Mouse (Mus musculus) midbrain, postnatal 0 days (tissue): ENCODE measurements around the gene Zfyve9. TPM values are rescaled to one million over a fixed set of nuclear protein-coding genes. Genes with fewer than 3 reads are reported as not detected.

Source experiments
- ATAC-seq: fragments of 200-750 bp; cut with Nextera tagmentation; 2 replicates; pipeline ENCODE4 v1.8.0; 2017; ENCODE audit warnings: moderate number of reproducible peaks, mild to moderate bottlenecking, moderate TSS enrichment, moderate library complexity; ENCODE audit not compliant: low FRiP score
- DNase-seq: peaks from one replicate; pipeline ENCODE4 v3.0.0-alpha.2; 2015; ENCODE audit warnings: low spot score
- H3K27ac ChIP-seq: fragments of 300-500 bp; sonication (generic); 2 replicates; pipeline ENCODE4 v1.5.1; 2014; ENCODE audit warnings: low read depth, mild to moderate bottlenecking, low read length, mixed read lengths
- H3K27me3 ChIP-seq: fragments of 300-500 bp; sonication (generic); 2 replicates; pipeline ENCODE4 v1.6.1; 2014; ENCODE audit warnings: low read length, control low read depth, mixed read lengths; ENCODE audit not compliant: insufficient read depth
- H3K36me3 ChIP-seq: fragments of 300-500 bp; sonication (generic); 2 replicates; pipeline ENCODE4 v1.6.1; 2014; ENCODE audit warnings: low read length, control low read depth, mixed read lengths; ENCODE audit not compliant: insufficient read depth
- H3K4me1 ChIP-seq: fragments of 300-500 bp; sonication (generic); 2 replicates; pipeline ENCODE4 v1.6.1; 2014; ENCODE audit warnings: mild to moderate bottlenecking, control low read depth, antibody characterized with exemption, low read length, mixed read lengths; ENCODE audit not compliant: insufficient read depth
- H3K4me2 ChIP-seq: fragments of 300-500 bp; sonication (generic); 2 replicates; pipeline ENCODE4 v1.6.1; 2014; ENCODE audit warnings: low read depth, mild to moderate bottlenecking, low read length, mixed read lengths; ENCODE audit not compliant: poor library complexity, severe bottlenecking
- H3K4me3 ChIP-seq: fragments of 300-500 bp; sonication (generic); 2 replicates; pipeline ENCODE4 v1.5.1; 2014; ENCODE audit warnings: low read depth, mild to moderate bottlenecking, low read length, moderate library complexity
- H3K9ac ChIP-seq: fragments of 300-500 bp; sonication (generic); replicated peaks from 2 replicates; pipeline ENCODE4 v1.6.1; 2014; ENCODE audit warnings: mild to moderate bottlenecking, low read length, moderate library complexity, mixed read lengths; ENCODE audit not compliant: poor library complexity, severe bottlenecking
- H3K9me3 ChIP-seq: fragments of 300-500 bp; sonication (generic); 2 replicates; pipeline ENCODE4 v1.6.1; 2016; ENCODE audit warnings: low read length, control low read depth
- CTCF ChIP-seq: IDR thresholded peaks from 2 replicates; pipeline ENCODE4 v1.5.1; 2016; ENCODE audit warnings: antibody characterized with exemption, mild to moderate bottlenecking
- WGBS: fragments of 180-500 bp; shearing (Covaris S2); extraction: QIAGEN DNeasy Blood & Tissue Kit; methylation state at CpG from one replicate; pipeline ENCODE4 v1.1.7; 2014; 5-methylcytosine and 5-hydroxymethylcytosine counted together
- polyA plus RNA-seq: library from polyadenylated mRNA; unstranded; fragments of >200 nt; fragmentation: Nextera tagmentation; extraction: Ambion mirVana; gene quantifications from 2 replicates; pipeline ENCODE4 v1.2.1, GENCODE M21; 2015
- total RNA-seq: library from RNA; depleted of rRNA; stranded (reverse); fragments of >200 nt; gene quantifications from 2 replicates; pipeline ENCODE4 v1.2.3, GENCODE M21; 2014; rRNA removed

Zfyve9 gene
- total and polyA plus RNA-seq, 2 experiments from 2014 or later: 9.1 to 29.9 TPM

DNA sequence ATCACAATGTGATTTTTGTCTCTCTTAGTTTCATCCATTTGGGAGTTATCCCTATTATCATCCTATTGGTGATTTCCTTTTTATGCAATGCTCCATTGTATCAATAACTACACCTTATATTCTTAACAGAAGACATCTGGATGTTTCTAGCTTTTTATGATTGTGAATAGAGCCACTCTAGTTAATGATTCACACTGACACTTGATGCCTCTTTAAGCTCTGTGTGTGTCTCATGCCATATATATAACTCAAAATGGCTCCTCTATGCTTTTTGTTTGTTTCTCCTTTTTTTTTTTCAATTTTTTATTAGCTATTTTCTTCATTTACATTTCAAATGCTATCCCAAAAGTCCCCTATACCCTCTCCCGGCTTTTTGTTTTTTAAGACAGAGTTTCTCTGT, 184.8 kb downstream of the Zfyve9 start:
- no peaks in the 10 kb centered on the region for H3K27me3 ChIP-seq

DNA sequence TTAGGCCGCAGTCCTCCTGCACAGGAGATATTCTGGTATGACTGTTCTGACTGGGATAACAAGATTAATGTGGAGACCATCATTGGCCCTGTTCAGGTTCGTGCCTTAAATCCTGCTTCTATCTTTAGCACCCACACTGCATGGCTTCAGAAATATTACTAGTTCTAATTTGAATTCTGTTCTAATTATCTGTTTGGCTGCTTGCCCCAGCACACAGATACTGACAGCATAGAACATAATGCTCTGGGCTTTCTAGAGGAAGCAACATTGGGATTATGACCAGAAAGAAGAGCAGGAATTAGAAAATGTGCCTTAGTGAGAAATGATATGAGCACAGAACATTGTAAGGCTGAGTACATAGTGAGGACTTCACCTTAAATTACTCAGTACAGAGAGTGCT, 187.2 kb downstream of the Zfyve9 start:
- no peak for TF ChIP-seq CTCF
- DNase-seq (no peak), ATAC-seq (no peak)
- Histone ChIP-seq H3K4me2 (no peak overlapping the region), H3K9ac (no peak overlapping the region), H3K4me1 (no peaks in the 10 kb centered on the region), H3K9me3 (no peaks in the 10 kb centered on the region), H3K4me3 (no peak overlapping the region), H3K27me3 (no peaks in the 10 kb centered on the region), H3K27ac (no peak overlapping the region), H3K36me3 (no peaks in the 10 kb centered on the region)
- 90% methylated on average over 2 of the region's 2 CpGs for WGBS

More for the DNA sequence above, 184.8 kb downstream of the Zfyve9 start:
- no peaks in the 10 kb centered on the region for H3K4me1 ChIP-seq
- no peak overlapping the region for H3K27ac ChIP-seq
- no peaks in the 10 kb centered on the region; the same call in 1 of the 2 replicates for H3K36me3 ChIP-seq
- H3K4me2 ChIP-seq: no peak overlapping the region
- no peak for DNase-seq
- TF ChIP-seq CTCF: no peak
- no peaks in the 10 kb centered on the region for H3K9me3 ChIP-seq
- H3K9ac ChIP-seq: no peak overlapping the region
- no peak overlapping the region for H3K4me3 ChIP-seq
- 86% methylated on average over 1 of the region's 1 CpGs for WGBS
- ATAC-seq: no peak

Other genes starting within 250 kb of the Zfyve9 start
- 33.7 and 42.6 TPM in 2 replicates for gene Prpf38a, start 201.5 kb downstream of the Zfyve9 start, total RNA-seq
- 57.4 and 60.9 TPM in 2 replicates for gene Prpf38a, start 201.5 kb downstream of the Zfyve9 start, polyA plus RNA-seq
- gene Orc1, start 201.4 kb downstream of the Zfyve9 start, total RNA-seq: 0.14 and 0.27 TPM in 2 replicates
- gene Orc1, start 201.4 kb downstream of the Zfyve9 start, polyA plus RNA-seq: 0.23 and 0.78 TPM in 2 replicates
- 36.1 and 45.5 TPM in 2 replicates for gene Cc2d1b, start 160.9 kb downstream of the Zfyve9 start, total RNA-seq
- 19.9 and 20.2 TPM in 2 replicates for gene Cc2d1b, start 160.9 kb downstream of the Zfyve9 start, polyA plus RNA-seq
- gene 3110021N24Rik, start 61.1 kb downstream of the Zfyve9 start, total RNA-seq: 0.16 and 0.38 TPM in 2 replicates
- 1.1 and 2.5 TPM in 2 replicates for gene 3110021N24Rik, start 61.1 kb downstream of the Zfyve9 start, polyA plus RNA-seq
- 101 and 137 TPM in 2 replicates for gene Btf3l4, start 52.8 kb upstream of the Zfyve9 start, total RNA-seq
- gene Btf3l4, start 52.8 kb upstream of the Zfyve9 start, polyA plus RNA-seq: 156 and 164 TPM in 2 replicates
- gene Txndc12, start 53.8 kb upstream of the Zfyve9 start, total RNA-seq: 36.1 and 48.5 TPM in 2 replicates
- 59.7 and 61.0 TPM in 2 replicates for gene Txndc12, start 53.8 kb upstream of the Zfyve9 start, polyA plus RNA-seq
- 24.0 and 34.4 TPM in 2 replicates for gene Kti12, start 67.0 kb upstream of the Zfyve9 start, total RNA-seq
- 21.2 and 22.3 TPM in 2 replicates for gene Kti12, start 67.0 kb upstream of the Zfyve9 start, polyA plus RNA-seq
- gene A730015C16Rik, start 67.8 kb upstream of the Zfyve9 start, total RNA-seq: 1.3 TPM in 1 of 2 replicates, not detected in the other
- 0.83 and 1.1 TPM in 2 replicates for gene A730015C16Rik, start 67.8 kb upstream of the Zfyve9 start, polyA plus RNA-seq
- 81.8 and 94.5 TPM in 2 replicates for gene Rab3b, start 98.3 kb upstream of the Zfyve9 start, total RNA-seq
- 316 and 318 TPM in 2 replicates for gene Rab3b, start 98.3 kb upstream of the Zfyve9 start, polyA plus RNA-seq
- 63.8 and 64.6 TPM in 2 replicates for gene Nrd1, start 219.9 kb upstream of the Zfyve9 start, total RNA-seq
- gene Nrd1, start 219.9 kb upstream of the Zfyve9 start, polyA plus RNA-seq: 46.0 and 61.4 TPM in 2 replicates